Mouse (Mus musculus) monocyte, adult 5-6 weeks (primary cell): ENCODE data around the gene Cutal. TPM values are rescaled to one million over a fixed set of nuclear protein-coding genes. Genes with fewer than 3 reads are reported as not detected.
"Not testable (repeated sequence)": the region's sequence is repeated elsewhere in the genome, so short reads cannot be mapped to it uniquely, and the experiment has no call there.

ENCODE experiments used
- ATAC-seq: fragments of 153-309, 156-312 bp; replicated peaks from 2 replicates; pipeline ENCODE4 v1.8.0; 2017; ENCODE audit warnings: mild to moderate bottlenecking; ENCODE audit not compliant: low TSS enrichment, insufficient number of reproducible peaks, severe bottlenecking, poor library complexity, low FRiP score
- total RNA-seq: library from RNA; stranded (forward); fragments of 200-1000, 200-491, 200-594 nt; gene quantifications from 3 replicates; pipeline ENCODE4 v1.2.3, GENCODE M21; 2017

Gene Cutal
- total RNA-seq: not detected in 3 replicates

- ATAC-seq: no peak
These were observed at the start of gene Cutal for GRCm38 (mm10) chr2:34874271-34874670. TSS of gene Cutal (plus strand) at chr2:34874396.

GRCm38 (mm10) chr2:34825827-34826459, 48.3 kb upstream of the Cutal start, which contains the start of gene Fbxw2:
TSS of gene Fbxw2 (minus strand) at chr2:34826311.
- ATAC-seq: peak; percentile 92

- 0 out of 2 replicates have a peak, but pooled peaks have one; percentile 19 for ATAC-seq
These were observed 47.5 kb upstream of the Cutal start for GRCm38 (mm10) chr2:34826460-34827231.

GRCm38 (mm10) chr2:34827591-34827990, 46.6 kb upstream of the Cutal start:
- no peak for ATAC-seq

- ATAC-seq: no peak
These were observed 46.2 kb upstream of the Cutal start for GRCm38 (mm10) chr2:34828026-34828425.

- ATAC-seq: not testable (repeated sequence)
These were observed 44.1 kb upstream of the Cutal start for GRCm38 (mm10) chr2:34830066-34830465.

- not testable (repeated sequence) for ATAC-seq
These were observed 41.3 kb upstream of the Cutal start, which contains the start of gene Gm34653 for GRCm38 (mm10) chr2:34832766-34833457. TSS of gene Gm34653 (plus strand) at chr2:34833007.

- no peak for ATAC-seq
These were observed 40.6 kb upstream of the Cutal start for GRCm38 (mm10) chr2:34833624-34834023.

GRCm38 (mm10) chr2:34835669-34836068, 38.5 kb upstream of the Cutal start:
- no peak for ATAC-seq

- ATAC-seq: not testable (repeated sequence)
These were observed 34.1 kb upstream of the Cutal start for GRCm38 (mm10) chr2:34840143-34840542.

GRCm38 (mm10) chr2:34841706-34842105, 32.5 kb upstream of the Cutal start:
- no peak for ATAC-seq

- ATAC-seq: no peak
These were observed 30.8 kb upstream of the Cutal start for GRCm38 (mm10) chr2:34843211-34843939.

GRCm38 (mm10) chr2:34847702-34848101, 26.5 kb upstream of the Cutal start:
- no peak for ATAC-seq

GRCm38 (mm10) chr2:34855265-34855664, 18.9 kb upstream of the Cutal start:
- no peak for ATAC-seq

- no peak for ATAC-seq
These were observed 16.5 kb upstream of the Cutal start for GRCm38 (mm10) chr2:34857728-34858127.

- ATAC-seq: no peak
These were observed 4.5 kb upstream of the Cutal start for GRCm38 (mm10) chr2:34869680-34870079.

GRCm38 (mm10) chr2:34870520-34871474, 3.4 kb upstream of the Cutal start:
- peak; percentile 99 for ATAC-seq
